Comparison of ENCODE assay signal across 8 mouse cellular contexts in genomic region chr2:36135887-36136286, GRCm38 (mm10). TPM values are rescaled to one million over a fixed set of nuclear protein-coding genes. Genes with fewer than 3 reads are reported as not detected.
DNase-seq lines count a peak whose midpoint lies in the region; ATAC-seq and TF ChIP-seq lines count a peak whose summit lies in the region.

No protein-coding gene starts in this region.

- no peak for DNase-seq in lung, postnatal 14 days
- no peak for DNase-seq in limb, embryonic 10.5 days (ENCODE audit: low spot score)
- DNase-seq in Muller cell, postnatal 12 days (ENCODE audit: inconsistent ontology term): no peak
- no peak for DNase-seq in right cerebral cortex, adult 18-20 months
- no peak for DNase-seq in urinary bladder, postnatal 10 days (ENCODE audit: low spot score)

- peak overlapping the region; percentile 87 for H3K9ac ChIP-seq in lung, embryonic 16.5 days (ENCODE audit: low read length)
- H3K9ac ChIP-seq in embryonic facial prominence, embryonic 15.5 days: peak overlapping the region; percentile 71

- no peak for TF ChIP-seq POLR2A in small intestine, adult 2 months (IDR thresholded peaks at IDR 0.05; ENCODE audit: low read depth, low read length)

- peak overlapping the region; percentile 78 for H3K4me2 ChIP-seq in lung, embryonic 16.5 days (ENCODE audit: low read depth, low read length)
- H3K4me2 ChIP-seq in embryonic facial prominence, embryonic 15.5 days (replicated peaks): peak overlapping the region; percentile 61

- H3K4me3 ChIP-seq in lung, embryonic 16.5 days (ENCODE audit: low read length): peak overlapping the region; percentile 88
- H3K4me3 ChIP-seq in embryonic facial prominence, embryonic 15.5 days (replicated peaks): peak overlapping the region; percentile 74
- peak overlapping the region; percentile 82 for H3K4me3 ChIP-seq in limb, embryonic 10.5 days
- peak overlapping the region; percentile 91 for H3K4me3 ChIP-seq in small intestine, adult 2 months (ENCODE audit: low read depth, low read length)

- H3K27me3 ChIP-seq in lung, embryonic 16.5 days (ENCODE audit: control insufficient read depth, insufficient read depth, low read depth, low read length): no peaks in the 10 kb centered on the region
- H3K27me3 ChIP-seq in embryonic facial prominence, embryonic 15.5 days: no peaks in the 10 kb centered on the region
- H3K27me3 ChIP-seq in limb, embryonic 10.5 days (ENCODE audit: low read depth, poor library complexity, severe bottlenecking): no peaks in the 10 kb centered on the region
- no peaks in the 10 kb centered on the region for H3K27me3 ChIP-seq in small intestine, adult 2 months (ENCODE audit: control insufficient read depth, insufficient read depth, low read length)

- H3K9me3 ChIP-seq in lung, embryonic 16.5 days (ENCODE audit: control insufficient read depth, low read length): no peaks in the 10 kb centered on the region
- H3K9me3 ChIP-seq in embryonic facial prominence, embryonic 15.5 days (replicated peaks): no peaks in the 10 kb centered on the region
- no peaks in the 10 kb centered on the region for H3K9me3 ChIP-seq in limb, embryonic 10.5 days (replicated peaks)

- WGBS in lung, embryonic 16.5 days: 0% methylated on average over 4 of the region's 4 CpGs
- WGBS in embryonic facial prominence, embryonic 15.5 days: under 1% methylated on average over 4 of the region's 4 CpGs
- 1% methylated on average over 4 of the region's 4 CpGs for WGBS in limb, embryonic 10.5 days
- under 1% methylated on average over 4 of the region's 4 CpGs for WGBS in small intestine, adult 2 months

- no peak for ATAC-seq in lung, embryonic 16.5 days (ENCODE audit: low read depth)
- no peak for ATAC-seq in embryonic facial prominence, embryonic 15.5 days (ENCODE audit: insufficient number of reproducible peaks, low FRiP score, low TSS enrichment, low read depth)

- H3K27ac ChIP-seq in lung, embryonic 16.5 days (ENCODE audit: low read length): peak overlapping the region; percentile 96
- peak overlapping the region; percentile 87 for H3K27ac ChIP-seq in embryonic facial prominence, embryonic 15.5 days (replicated peaks)
- peak overlapping the region; percentile 94 for H3K27ac ChIP-seq in limb, embryonic 10.5 days
- H3K27ac ChIP-seq in small intestine, adult 2 months (ENCODE audit: insufficient read depth, low read depth, low read length): peak overlapping the region; percentile 84

- peaks cover 26% of the 10 kb centered on the region for H3K36me3 ChIP-seq in lung, embryonic 16.5 days (ENCODE audit: control insufficient read depth, insufficient read depth, low read length)
- H3K36me3 ChIP-seq in embryonic facial prominence, embryonic 15.5 days: peaks cover 27% of the 10 kb centered on the region
- H3K36me3 ChIP-seq in limb, embryonic 10.5 days: peaks cover 40% of the 10 kb centered on the region
- peaks cover 16% of the 10 kb centered on the region for H3K36me3 ChIP-seq in small intestine, adult 2 months (ENCODE audit: control insufficient read depth, insufficient read depth, low read length)

- peaks cover 21% of the 10 kb centered on the region for H3K4me1 ChIP-seq in lung, embryonic 16.5 days (replicated peaks; ENCODE audit: control insufficient read depth, insufficient read depth, low read length)
- peaks cover 15% of the 10 kb centered on the region for H3K4me1 ChIP-seq in embryonic facial prominence, embryonic 15.5 days
- peaks cover 13% of the 10 kb centered on the region for H3K4me1 ChIP-seq in limb, embryonic 10.5 days
- no peaks in the 10 kb centered on the region; the same call in 1 of the 2 replicates for H3K4me1 ChIP-seq in small intestine, adult 2 months (ENCODE audit: control insufficient read depth, insufficient read depth, insufficient read length, low read length)

- TF ChIP-seq CTCF in small intestine, adult 2 months (IDR thresholded peaks at IDR 0.05; ENCODE audit: extremely low read depth, insufficient read length, insufficient replicate concordance, low read depth, low read length): no peak

RNA-seq across cellular contexts. Expression of gene Mrrf, which starts 0.3 kb away (rescaled TPM):
- 30.3 TPM in 2 replicates for polyA plus RNA-seq in lung, embryonic 16.5 days (2015; fragmentation: Nextera tagmentation; extraction: Ambion mirVana)
- 21.5 and 29.7 TPM in 2 replicates for polyA plus RNA-seq in embryonic facial prominence, embryonic 15.5 days (2015; fragmentation: Nextera tagmentation; extraction: Ambion mirVana)
- polyA plus RNA-seq in limb, embryonic 10.5 days (2016; fragmentation: Nextera tagmentation; extraction: Ambion mirVana): 23.0 and 27.1 TPM in 2 replicates
- polyA plus RNA-seq in small intestine, adult 2 months (2012; rRNA removed): 10.6 and 18.0 TPM in 2 replicates

RNA-seq across cellular contexts. Expression of gene Rbm18, which starts 0.7 kb away (rescaled TPM):
- 73.5 and 75.4 TPM in 2 replicates for polyA plus RNA-seq in lung, embryonic 16.5 days (2015; fragmentation: Nextera tagmentation; extraction: Ambion mirVana)
- polyA plus RNA-seq in embryonic facial prominence, embryonic 15.5 days (2015; fragmentation: Nextera tagmentation; extraction: Ambion mirVana): 73.3 and 78.7 TPM in 2 replicates
- 74.4 and 85.3 TPM in 2 replicates for polyA plus RNA-seq in limb, embryonic 10.5 days (2016; fragmentation: Nextera tagmentation; extraction: Ambion mirVana)
- polyA plus RNA-seq in small intestine, adult 2 months (2012; rRNA removed): 3.4 and 4.3 TPM in 2 replicates

RNA-seq across cellular contexts. Expression of gene Lhx6, which starts 30.7 kb away (rescaled TPM):
- 4.7 and 4.9 TPM in 2 replicates for polyA plus RNA-seq in lung, embryonic 16.5 days (2015; fragmentation: Nextera tagmentation; extraction: Ambion mirVana)
- polyA plus RNA-seq in embryonic facial prominence, embryonic 15.5 days (2015; fragmentation: Nextera tagmentation; extraction: Ambion mirVana): 7.0 and 7.2 TPM in 2 replicates
- polyA plus RNA-seq in limb, embryonic 10.5 days (2016; fragmentation: Nextera tagmentation; extraction: Ambion mirVana): 0.94 and 1.0 TPM in 2 replicates
- 0.75 and 1.3 TPM in 2 replicates for polyA plus RNA-seq in small intestine, adult 2 months (2012; rRNA removed)

Comparison
In these comparisons a context has a peak if more than half of its experiments do, and no peak if none do; other contexts are left out.
1. RNA of gene Rbm18, which starts 0.7 kb away (polyA plus RNA-seq): 74.4 to 85.3 TPM in limb, embryonic 10.5 days, 73.3 to 78.7 TPM in embryonic facial prominence, embryonic 15.5 days and 73.5 to 75.4 TPM in lung, embryonic 16.5 days; 3.4 to 4.3 TPM in small intestine, adult 2 months; every median in the first group is over 10 times any median in the second.
2. Peak in every context shown above with its lines, with median percentiles within 50 percentile points of each other: H3K27ac ChIP-seq and H3K4me3 ChIP-seq.